Mouse (Mus musculus) inflammation-experienced regulatory T-cells, adult 16 weeks (primary cell): ENCODE data around the gene Fuom. TPM values are rescaled to one million over a fixed set of nuclear protein-coding genes. Genes with fewer than 3 reads are reported as not detected.

Experiments
- polyA plus RNA-seq: library from polyadenylated mRNA; unstranded; fragments of 100-300 nt; shearing (Covaris generic); gene quantifications from one replicate; pipeline ENCODE4 v1.2.1, GENCODE M21; 2017

The Fuom gene
- 13.4 TPM for polyA plus RNA-seq

DNA sequence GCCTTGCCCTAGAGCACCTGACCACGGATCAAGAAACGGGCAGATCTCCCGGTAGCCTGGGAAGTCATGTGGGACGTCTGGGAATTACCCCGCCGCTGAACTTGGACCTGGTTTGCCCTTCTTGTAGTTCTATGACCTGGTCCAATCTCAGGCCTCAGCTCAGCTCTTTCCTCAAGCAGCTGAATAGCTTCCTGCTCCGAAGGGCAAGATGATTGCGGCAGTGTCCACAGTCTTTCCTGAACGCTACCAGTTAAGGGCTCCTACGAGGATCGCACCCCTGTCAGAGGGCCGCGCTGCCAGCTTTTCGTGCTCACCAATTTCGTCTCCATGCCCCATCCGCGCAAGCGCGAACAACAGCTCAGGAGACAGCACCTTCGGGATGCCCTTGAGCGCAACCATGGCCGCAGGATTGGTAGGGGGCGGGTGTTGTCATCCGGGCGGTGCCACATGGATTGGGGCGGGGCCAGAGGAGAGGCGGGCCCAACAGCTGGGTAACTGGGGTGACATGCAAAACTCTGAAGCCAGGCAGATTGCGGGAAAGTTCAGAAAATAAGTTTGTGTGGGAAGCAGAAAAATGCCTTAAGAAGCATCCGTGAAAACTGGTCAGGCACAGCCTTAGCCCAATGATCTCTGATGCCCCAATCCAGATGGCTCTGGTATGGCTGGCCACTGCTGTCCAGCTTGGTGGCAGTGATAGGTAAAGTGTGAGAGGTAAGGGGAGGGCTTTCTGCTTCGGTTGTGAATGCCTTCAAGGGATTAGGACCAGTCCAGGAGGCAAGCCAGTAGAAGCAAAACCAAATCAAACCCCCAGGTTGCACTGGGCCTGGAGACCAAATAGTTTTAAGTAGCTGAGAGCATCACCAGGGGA is at the start of gene Fuom:
Gene Fuom (minus strand): TSS at position 449 of the 868 bp plus-strand sequence.

DNA sequence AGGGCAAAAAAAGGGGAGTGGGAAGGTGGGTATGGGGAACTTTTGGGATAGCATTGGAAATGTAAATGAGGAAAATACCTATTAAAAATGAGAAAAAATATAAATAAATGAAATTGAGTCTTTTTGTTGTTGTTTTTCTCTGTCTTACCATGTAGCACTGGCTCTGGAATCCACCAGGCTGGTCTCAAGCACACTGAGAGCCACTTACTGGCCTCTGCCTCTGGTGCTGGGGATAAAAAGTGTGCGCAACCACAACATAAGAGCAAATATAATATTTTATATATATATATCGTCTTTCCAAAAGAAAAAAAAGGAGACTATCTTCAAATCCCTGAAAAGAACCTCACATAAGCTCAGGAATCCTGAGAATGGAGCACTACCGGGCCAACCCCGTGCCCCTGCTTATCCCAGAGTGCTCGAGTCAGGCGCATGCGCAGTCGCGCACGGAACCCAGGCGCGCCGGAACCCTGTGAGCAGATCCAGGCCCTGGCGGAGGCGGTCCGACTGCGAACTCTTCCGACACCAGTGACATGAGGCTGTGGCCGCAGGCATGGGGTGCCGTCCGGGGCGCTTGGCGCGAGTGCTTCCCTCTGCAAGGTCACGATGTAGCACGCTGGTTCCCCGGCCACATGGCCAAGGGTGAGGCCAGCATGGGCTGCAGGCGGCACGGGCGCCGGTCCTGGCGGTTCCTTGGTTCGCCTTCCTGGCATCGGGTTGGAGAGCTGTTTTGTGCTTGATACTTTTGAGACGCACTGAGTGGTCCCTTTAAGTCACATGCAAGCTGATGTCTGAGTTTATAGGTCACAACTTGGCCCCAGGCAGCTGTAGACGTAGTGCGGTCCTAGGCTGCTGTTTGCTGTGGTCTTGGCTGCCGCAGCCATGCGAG is 35.1 kb upstream of the Fuom start, which contains the start of gene Mtg1:
Gene Mtg1 (plus strand): TSS at position 430 of the 886 bp plus-strand sequence.

DNA sequence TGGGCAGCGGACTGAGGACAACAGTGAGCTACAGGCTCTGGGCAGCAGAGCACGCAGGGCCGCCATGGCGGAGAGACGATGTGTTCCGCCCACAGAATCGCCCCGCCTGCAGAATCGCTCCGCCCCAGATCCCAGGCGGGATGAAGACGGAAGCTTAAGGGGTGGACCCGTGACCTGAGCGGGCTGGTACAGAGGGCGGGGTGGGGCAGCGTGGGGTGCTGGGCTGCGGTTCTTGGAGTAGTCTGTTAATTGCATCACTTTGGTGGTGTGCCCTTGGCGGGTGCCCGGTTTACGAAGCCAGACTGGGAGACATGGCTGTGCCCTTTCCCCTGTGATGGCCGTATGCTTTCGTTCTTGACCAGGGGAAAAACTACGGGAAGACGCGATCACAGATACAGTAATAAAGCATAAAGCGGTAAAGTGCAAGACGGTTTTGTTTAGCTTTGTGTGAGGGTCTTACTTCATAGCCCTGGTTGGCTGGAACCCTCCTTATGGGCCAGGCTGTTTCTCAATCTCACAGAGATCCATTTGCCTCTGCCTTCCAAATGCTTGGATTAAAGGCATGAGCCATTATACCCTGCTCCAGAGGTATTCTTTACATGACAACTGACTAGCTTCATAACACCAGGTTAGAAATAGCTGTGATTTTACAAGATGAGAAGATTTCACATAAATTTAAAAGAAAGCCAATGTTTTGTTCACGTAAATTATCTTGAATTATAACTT is 14.3 kb upstream of the Fuom start, which contains the start of gene Echs1:
Gene Echs1 (minus strand): TSS at position 148 of the 726 bp plus-strand sequence.

DNA sequence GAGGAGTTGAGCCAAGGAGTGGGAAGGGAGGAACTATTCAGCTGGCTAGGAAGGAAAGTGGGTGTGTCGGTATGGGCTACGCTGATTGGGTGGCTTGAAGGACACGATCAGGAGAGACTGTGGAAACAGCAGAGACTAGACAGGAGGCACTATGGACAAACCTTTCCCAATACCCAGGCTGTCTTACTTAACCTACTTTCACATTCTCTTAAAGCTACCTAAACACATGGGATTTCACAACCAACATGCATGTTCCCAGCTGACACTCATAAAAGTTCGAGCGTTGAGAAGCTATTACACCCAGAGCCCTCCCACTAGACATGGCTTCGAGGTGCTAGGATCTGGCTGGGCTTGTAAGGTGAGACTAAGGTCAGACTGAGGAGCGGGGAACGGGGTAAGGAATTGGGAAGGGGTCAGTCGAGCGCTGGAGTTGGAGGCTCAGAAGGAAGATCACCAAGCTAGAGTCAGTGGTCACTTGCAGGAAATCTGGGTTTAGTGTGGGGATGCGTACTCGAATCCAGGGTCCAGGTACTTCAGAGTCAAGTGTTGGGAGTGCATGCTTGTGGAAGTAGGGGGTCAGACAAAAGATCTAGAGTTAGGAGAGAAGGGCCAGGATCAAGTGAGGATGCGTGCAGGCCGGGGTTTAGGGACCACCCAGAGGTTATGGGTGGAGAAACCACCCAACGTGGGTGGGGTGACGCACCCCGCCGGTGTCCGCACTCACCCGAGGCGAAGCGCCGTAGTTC is 13.5 kb upstream of the Fuom start, which contains the start of gene Paox:
Gene Paox (plus strand): TSS at position 217 of the 746 bp plus-strand sequence.

DNA sequence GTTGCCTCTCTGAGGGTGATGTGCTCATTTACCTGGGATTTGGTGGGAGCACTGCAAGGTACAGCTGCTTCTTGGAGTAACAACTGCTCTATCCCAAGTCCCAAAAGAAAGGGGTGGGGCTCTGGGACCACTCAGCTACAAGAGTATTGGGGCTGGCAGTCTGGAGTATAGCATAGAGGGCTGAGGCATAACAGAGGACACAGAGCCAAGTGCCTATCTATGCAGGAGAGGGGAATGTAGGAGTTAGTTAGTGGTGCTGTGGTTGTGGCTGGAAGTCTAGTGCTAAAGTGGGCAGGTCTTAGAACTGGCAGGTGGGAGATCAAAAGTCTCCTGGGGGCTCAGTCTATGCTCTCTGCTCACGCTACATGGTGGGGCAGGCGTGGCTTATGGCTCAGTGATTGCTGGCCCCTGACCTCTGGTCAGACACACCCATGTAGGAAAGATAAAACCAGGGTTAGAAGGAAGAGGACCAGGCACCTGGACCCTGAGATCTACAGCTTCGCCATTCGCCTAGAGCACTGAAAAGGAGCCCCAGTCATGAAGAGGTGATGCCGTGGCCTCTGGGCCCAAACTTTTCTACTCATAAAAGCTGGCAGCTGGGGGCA is 9.2 kb downstream of the Fuom start, which contains the start of gene Prap1:
Gene Prap1 (plus strand): TSS at position 472 of the 605 bp plus-strand sequence.

DNA sequence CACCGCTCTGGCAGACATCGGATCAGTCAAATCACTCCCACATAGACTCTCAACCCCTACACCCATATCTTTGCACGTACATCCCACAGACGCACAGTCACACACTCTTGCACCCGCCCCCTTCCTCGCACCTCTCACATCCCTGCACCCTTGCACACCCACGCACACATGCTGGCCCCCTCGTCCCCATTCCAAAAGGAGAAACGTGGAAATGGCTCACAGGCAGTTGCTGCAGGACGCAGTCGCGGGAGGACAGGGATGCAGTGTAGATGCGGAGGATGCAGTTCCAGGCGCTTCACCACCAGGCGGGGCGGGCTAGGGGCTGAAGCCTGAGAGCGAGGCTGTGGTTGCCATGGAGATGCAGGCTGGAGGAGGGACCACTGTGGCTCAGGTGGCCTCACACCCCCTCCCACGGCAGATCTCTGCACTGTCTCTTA is 20.0 kb downstream of the Fuom start, which contains the start of gene Caly:
Gene Caly (minus strand): TSS at position 307 of the 437 bp plus-strand sequence.

DNA sequence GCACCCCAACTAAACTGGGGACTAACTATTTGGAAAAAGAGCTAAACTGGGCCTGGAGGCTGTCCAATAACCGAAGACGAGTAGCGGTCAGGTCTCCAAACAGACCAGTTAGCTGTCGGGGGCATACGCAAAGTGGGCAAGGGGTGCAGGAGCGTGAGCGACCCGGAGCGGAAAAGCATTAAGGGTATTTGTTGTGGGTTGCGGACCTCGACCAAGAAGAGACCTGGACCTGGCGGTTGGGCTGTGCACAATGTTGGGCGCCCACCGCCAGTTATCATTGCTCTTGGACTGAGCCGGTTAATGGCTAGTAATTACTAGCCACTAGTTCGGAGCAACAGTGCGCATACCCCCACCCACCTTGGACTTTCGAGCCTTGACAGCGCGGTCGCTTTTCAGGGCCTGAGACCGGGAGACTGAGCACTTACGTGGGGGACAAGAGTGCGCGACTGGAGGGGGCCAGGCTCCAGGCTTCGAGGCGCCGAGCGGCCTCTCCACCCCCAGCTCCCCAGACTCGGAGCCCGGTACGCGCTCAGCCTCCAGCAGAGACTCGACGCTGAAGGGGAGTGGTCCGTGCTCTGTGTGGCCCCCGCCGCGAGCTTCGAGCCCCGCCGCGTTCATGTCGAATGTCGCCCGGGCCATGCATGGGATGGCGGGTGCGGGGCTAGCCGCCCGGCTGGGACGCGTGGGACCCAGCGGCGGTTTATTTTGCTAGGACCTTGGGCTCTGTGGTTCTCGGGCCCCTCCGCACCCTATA is 53.7 kb downstream of the Fuom start, which contains the start of gene Msx3:
Gene Msx3 (minus strand): TSS at position 729 of the 754 bp plus-strand sequence.

Other genes with a start within 250 kb of the Fuom start
- gene Kndc1, start 207.7 kb downstream of the Fuom start, polyA plus RNA-seq: 0.72 TPM
- 7.0 TPM for gene Utf1, start 158.7 kb downstream of the Fuom start, polyA plus RNA-seq
- 0.40 TPM for gene 6430531B16Rik, start 123.7 kb downstream of the Fuom start, polyA plus RNA-seq
- 21.5 TPM for gene Adam8, start 109.9 kb downstream of the Fuom start, polyA plus RNA-seq
- gene Zfp511, start 66.0 kb downstream of the Fuom start, polyA plus RNA-seq: 58.5 TPM
- 46.5 TPM for gene Tubgcp2, start 65.8 kb downstream of the Fuom start, polyA plus RNA-seq
- gene Msx3, start 53.4 kb downstream of the Fuom start, polyA plus RNA-seq: not detected
- gene Caly, start 19.9 kb downstream of the Fuom start, polyA plus RNA-seq: not detected
- gene Prap1, start 9.0 kb downstream of the Fuom start, polyA plus RNA-seq: not detected
- gene Paox, start 13.4 kb upstream of the Fuom start, polyA plus RNA-seq: 3.0 TPM
- gene Echs1, start 14.0 kb upstream of the Fuom start, polyA plus RNA-seq: 64.7 TPM
- gene Mtg1, start 35.1 kb upstream of the Fuom start, polyA plus RNA-seq: 33.7 TPM
- gene Sprn, start 52.4 kb upstream of the Fuom start, polyA plus RNA-seq: not detected
- gene Olfr522, start 62.3 kb upstream of the Fuom start, polyA plus RNA-seq: not detected
- not detected for gene Olfr523, start 70.8 kb upstream of the Fuom start, polyA plus RNA-seq
- gene Olfr524, start 103.5 kb upstream of the Fuom start, polyA plus RNA-seq: not detected
- 0.12 TPM for gene Cd163l1, start 115.8 kb upstream of the Fuom start, polyA plus RNA-seq
- gene 5830411N06Rik, start 144.8 kb upstream of the Fuom start, polyA plus RNA-seq: 0.49 TPM
- gene Olfr525, start 218.4 kb upstream of the Fuom start, polyA plus RNA-seq: 0.06 TPM
- not detected for gene Olfr527, start 231.6 kb upstream of the Fuom start, polyA plus RNA-seq